Comparison of ENCODE assay signal across 18 mouse cellular contexts in the genomic region with DNA sequence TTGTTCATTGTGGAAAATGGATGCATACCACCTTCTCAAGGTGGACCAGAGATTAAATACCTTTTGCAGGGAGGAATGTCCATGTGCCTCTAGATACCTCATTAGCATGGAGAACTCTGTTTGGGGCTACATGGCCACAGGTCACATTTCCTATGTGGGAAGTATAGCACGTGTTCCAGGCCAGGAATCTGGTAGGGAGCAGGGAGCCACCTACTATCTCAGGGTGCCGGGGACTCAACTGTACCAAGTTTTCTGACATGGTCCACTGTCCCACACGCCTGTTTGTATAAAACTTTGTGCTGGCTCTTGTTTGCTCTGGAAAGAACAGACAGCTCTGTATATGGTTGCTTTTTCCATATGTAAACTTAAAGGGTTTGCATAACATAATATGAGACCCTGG.
"Had no signal": no experiment of that assay in that cellular context is flagged by ENCODE, and none has a peak within 500 bp of the region (broad histone marks: within the 10 kb centered on the region; RNA-seq: fewer than 3 reads in every experiment).

No protein-coding gene starts in this region.

- H3K9ac ChIP-seq: lung, embryonic 14.5 days; midbrain, embryonic 13.5 days; neural tube, embryonic 13.5 days; neural tube, embryonic 15.5 days had no signal

- DNase-seq: lung, adult 18-20 months; lung, embryonic 14.5 days; lung, postnatal 10 days; lung, postnatal 4 days; retina, postnatal 1 day; right cerebral cortex, adult 18-20 months; right cerebral cortex, postnatal 25 days; right cerebral cortex, postnatal 4 days; spleen, adult 18-20 months; thymus, adult 18-20 months; thymus, postnatal 14 days; thymus, postnatal 36 days had no signal

- H3K4me3 ChIP-seq: midbrain, embryonic 10.5 days; midbrain, embryonic 13.5 days; myocyte; neural tube, embryonic 13.5 days; neural tube, embryonic 15.5 days had no signal

- H3K27ac ChIP-seq: midbrain, embryonic 10.5 days; midbrain, embryonic 13.5 days; neural tube, embryonic 13.5 days; neural tube, embryonic 15.5 days had no signal

- H3K4me1 ChIP-seq: midbrain, embryonic 10.5 days; midbrain, embryonic 13.5 days; neural tube, embryonic 13.5 days; neural tube, embryonic 15.5 days had no signal

- ATAC-seq: midbrain, embryonic 13.5 days; midbrain, embryonic 16.5 days had no signal

- H3K27me3 ChIP-seq: midbrain, embryonic 13.5 days; neural tube, embryonic 13.5 days; neural tube, embryonic 15.5 days had no signal

- H3K9me3 ChIP-seq: midbrain, embryonic 10.5 days; midbrain, embryonic 13.5 days; neural tube, embryonic 13.5 days; neural tube, embryonic 15.5 days had no signal

- H3K4me2 ChIP-seq: lung, embryonic 14.5 days; midbrain, embryonic 13.5 days; neural tube, embryonic 13.5 days; neural tube, embryonic 15.5 days had no signal
